Mouse (Mus musculus) ovary, postnatal 36 days (tissue): ENCODE measurements at regions not wholly inside any gene's neighbourhood (a gene's known extent, or its start where the extent isn't known, plus 50 kb on each side); places are given as distances from the start of the nearest gene placed in this dataset.

Experiments
- DNase-seq: peaks from one replicate; pipeline ENCODE4 v3.0.0; 2022; ENCODE audit warnings: low spot score, mixed read lengths

DNA sequence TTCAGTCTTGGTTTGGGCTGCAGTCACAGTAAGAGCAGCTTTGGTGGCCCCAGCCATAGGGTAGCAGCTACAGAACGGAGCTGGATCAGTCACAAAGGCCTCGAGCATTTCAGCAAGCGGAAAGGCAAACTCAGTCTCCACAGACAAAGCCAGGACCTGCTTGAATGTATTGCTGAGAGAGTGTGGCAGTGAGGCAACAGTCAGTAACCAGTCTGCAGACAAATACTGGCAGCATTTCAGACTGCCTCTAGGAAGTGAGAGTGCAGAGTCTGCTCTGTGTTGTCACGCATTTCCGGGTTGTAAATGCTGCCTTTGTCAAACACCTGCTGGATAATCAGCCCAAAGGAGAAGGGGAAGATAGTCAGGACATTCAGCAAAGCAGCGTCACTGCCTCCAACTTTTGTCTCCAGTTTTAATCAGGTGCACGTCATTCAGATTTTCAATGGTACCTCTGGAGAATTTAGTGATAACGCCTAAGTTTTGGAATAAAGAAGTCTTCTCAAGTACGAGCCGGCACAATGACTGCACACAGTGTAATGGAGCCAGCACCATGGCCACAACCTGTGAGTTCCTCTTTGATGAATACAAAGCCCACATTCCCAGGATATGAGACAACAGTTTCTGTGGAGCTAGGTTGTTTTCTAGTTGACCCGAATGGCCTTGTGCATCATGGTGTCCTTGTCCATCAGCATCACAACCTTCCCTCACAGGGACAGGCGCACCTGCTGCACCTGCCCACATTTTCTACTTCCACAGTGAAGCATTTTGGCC, 224.3 kb upstream of the Tmem161b start:
- no peak for DNase-seq

DNA sequence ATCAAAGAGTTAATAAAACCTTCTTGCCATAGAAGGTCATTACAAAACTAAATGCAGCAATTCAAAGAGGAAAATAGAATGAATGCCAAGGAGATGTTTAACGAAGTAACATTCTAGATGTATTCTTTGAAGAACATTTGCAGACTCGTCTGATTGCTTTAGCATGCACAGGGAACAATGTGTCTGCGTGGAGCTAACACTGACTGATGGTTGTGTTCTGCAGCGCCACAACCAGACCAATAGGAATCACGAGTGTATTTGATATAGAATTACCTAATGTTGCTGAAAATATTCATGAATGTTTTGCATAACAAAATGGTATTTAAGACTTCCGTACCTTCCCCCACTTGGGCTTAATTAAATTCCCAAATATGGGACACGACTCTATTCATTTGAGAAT, 200.3 kb upstream of the Tmem161b start:
- DNase-seq: no peak

DNA sequence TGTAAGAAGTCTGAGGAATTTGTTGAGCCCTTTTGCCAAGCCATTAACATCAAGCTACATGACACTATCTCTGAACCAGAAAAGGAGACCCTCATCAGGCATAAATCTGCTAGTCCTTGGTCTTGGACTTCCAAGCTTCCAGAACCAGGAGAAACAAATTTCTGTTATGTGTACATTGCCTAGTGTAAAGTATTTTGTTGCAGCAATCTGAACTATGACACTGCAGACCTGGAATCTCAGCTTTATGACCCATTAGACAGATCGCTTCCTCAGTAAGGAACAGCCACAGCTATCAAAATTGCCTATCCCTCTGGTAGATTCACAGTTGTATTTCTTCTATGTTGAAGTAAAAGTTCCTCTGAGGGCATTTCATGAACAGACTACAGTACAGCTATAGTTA, 199.1 kb upstream of the Tmem161b start:
- DNase-seq: no peak

DNA sequence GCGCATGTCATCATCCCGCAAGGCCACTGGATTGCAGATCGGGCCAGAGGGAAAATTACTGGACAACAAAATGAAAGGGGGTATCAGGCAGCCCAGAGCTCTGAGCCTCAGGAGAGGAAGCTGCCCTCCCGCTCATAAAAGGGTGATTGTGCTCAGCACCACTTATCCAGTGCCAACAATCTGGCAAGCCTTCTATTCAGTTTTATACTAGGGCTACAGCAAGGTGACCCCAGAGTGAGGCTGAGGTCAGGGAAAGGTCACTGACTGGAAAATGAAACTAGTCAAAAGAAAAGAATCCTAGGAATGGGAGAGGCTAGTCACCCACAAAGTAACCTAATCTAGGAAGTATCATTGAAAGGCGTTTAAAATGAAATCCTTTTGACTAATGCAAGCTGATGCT, 198.5 kb upstream of the Tmem161b start:
- no peak for DNase-seq

DNA sequence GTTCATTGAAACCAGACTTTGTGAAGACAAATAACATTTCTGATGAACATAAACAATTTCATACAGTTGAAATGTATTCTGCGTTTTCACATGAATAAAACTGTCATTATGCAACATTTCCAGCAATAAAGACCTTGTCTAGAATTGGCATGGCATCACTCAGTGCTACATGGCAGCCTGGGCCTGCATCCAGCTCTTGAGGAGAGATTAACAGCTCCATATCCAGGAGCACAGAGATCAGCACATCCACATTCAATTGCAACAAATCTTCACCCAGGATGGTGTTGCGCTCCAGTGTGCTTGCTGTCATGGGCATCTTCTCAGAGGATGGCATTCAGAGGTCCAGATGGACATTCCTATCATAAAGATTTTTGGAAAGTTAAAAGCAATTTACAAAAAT, 196.7 kb upstream of the Tmem161b start:
- no peak for DNase-seq

DNA sequence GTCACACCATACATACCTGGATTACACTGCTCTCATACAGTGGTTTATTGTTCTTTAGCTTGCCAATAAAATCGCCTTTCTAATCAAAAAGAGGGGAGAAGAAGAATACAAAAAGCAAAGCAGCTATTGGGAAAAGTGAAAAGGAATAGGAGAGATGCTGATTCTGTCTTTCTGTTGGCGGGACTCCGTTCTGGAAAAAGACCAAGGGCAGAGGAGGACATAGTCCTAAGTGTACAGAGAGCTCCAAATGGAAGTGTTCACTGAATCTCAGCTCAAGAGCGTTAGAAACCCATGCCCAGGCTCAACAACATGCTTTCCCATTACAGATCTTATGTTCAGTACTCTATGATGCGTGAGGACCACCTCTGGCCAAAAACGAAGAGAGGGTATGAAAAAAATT, 174.4 kb upstream of the Tmem161b start:
- no peak for DNase-seq

DNA sequence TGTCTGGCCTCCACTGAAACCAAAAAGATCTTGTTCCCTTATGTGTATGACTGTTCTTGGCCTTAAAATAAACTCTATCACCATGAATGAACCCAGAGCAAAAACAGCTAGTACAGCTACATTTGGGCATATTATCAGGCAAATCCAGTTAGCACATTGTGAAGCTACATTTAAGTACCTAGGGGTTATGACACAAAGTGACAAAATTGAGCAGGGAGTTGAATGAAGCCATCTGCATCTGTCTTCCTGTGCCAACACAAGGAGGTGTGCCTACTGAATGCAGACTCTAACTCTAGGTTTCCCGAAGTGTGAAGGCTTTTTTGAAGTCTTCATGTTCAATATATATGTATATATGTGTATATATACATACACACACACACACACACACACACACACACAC, 169.9 kb upstream of the Tmem161b start:
- DNase-seq: no peak

DNA sequence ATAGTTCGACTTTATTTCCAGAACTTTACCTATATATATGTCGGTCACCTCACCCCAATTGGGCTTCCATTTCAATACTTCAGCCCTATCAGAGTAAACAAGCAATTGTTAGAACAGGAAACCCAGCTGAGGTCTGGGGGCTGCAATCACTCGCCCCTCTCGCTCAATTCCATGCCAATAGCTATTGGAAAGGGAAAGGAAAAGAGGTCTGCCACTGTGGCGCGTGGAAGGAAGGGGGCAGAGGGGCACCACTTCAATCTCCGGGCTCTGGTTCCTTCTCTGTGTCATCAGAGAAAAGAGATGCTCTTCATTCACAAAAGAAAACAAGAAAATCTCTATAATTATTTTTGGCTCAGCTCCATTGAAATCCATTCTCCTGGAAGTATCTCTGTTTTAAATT, 167.1 kb upstream of the Tmem161b start:
- no peak for DNase-seq

DNA sequence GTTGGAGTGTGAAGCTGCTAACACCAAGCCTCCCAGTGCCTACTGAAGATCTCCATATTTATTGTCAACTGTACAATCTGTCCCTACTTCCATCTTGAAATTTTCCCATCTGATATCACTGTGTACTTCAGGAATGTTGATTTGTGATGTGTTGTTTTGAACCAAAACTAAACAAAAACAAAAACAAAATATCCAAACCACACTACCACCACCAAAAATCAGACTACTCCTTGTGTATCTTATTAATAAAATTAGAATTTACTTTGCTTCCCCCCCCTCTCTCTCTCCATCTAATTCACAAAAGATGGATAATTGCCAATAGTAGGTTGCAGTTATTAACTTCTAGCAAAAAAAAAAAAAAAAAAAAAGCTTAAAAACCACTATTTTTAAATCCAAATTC, 166.5 kb upstream of the Tmem161b start:
- DNase-seq: no peak

DNA sequence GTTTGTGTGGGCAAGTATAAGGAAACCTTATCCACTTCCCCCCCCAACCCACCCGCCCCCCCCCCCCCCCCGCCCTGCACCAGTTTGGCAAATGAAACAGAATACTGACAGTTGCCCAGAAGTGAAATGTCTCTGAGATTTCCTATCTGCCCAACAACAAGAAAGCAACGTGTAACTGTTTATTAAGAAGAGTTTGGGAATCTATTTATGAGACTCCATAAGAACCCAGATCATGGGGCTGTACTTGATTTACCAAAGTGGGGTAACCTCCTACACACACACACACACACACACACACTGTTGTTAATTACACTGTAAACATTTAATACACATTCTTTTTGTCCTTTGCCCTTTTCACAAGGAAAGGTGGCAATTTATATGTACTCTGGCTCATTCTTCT, 165.6 kb upstream of the Tmem161b start:
- DNase-seq: no peak

DNA sequence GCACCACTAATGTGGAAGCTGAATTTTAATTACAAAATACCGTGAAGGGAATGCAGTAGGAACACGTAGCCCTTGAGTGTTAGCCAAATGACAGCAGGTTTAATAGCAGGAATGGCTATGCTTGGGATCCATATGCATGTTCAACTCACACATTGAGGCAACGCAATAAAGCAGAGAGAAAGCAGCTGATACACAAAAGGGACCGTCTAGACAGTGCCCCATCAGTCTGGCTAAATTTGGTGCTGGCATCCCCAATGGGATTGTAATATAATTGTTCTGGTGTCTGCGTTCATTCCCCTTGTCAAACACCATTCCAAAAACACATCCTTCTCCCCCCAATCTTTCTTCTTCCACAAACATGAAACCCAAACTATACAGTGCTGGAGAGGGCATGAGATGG, 165.1 kb upstream of the Tmem161b start:
- DNase-seq: no peak

DNA sequence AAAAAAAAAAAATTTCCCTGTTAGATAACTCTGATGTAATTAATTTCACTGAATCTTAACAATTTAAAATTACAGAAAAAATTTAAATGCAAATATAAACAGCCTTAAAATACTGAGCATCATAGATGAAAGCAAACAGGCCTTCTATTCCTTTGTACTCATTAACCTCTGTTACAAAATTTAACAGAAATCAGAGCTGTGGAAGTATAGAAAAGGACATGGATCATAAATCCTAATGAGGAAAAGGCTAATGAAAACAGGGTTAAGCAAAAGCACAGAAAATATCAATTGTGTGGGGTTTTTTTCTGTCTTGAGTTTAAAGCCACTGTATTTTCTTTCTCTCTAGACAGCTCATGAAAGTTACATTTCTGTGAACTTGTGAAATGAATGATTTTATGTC, 164.6 kb upstream of the Tmem161b start:
- no peak for DNase-seq

DNA sequence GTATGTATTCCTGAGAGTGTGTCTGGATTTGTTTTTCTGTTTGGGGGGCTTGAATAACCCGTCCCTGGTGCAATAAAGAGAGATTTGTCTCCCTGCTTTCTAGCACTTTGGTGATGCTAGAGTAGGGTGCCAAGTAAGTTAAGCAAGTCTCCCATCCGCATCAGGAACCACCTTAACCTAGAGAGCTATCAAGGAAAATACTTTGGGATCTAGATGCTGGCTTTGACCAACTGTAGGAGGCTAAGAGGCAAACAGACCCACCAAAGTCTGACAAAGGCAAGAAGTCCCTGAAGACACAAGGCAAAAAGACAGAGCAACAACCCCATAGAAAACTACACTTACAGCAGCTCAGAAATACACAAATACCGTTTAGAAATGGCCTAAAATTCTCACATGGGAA, 163.8 kb upstream of the Tmem161b start:
- DNase-seq: no peak

DNA sequence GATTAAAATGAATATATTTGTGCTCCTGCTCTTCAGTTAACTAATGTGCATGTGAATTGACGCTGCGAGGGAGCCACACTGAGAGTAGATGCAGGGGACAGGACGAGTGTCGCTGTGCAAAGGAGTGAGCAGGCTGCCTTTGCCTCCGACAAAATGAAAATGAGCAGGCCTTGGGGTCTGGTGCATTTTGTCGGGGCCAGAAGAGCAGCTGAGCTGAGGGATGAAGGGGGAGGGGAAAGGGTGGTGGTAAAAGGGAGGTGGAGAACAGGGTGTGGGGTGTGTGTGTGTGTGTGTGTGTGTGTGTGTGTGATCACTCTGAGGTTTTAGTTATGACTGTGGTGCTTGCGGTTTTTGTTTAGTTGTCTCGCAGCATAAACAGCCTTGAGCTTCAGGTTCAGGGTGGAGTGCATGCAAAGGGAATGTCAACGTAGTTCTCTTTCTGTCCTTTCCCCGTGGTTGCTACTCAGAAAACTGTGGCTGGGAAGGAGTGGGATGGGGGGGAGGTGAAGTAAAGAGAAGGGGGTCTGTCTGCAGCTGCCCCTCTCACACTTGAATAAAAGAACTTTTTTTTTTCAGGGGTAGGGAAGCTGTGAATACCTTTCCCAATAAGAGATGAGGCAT, 163.0 kb upstream of the Tmem161b start:
- DNase-seq: no peak

DNA sequence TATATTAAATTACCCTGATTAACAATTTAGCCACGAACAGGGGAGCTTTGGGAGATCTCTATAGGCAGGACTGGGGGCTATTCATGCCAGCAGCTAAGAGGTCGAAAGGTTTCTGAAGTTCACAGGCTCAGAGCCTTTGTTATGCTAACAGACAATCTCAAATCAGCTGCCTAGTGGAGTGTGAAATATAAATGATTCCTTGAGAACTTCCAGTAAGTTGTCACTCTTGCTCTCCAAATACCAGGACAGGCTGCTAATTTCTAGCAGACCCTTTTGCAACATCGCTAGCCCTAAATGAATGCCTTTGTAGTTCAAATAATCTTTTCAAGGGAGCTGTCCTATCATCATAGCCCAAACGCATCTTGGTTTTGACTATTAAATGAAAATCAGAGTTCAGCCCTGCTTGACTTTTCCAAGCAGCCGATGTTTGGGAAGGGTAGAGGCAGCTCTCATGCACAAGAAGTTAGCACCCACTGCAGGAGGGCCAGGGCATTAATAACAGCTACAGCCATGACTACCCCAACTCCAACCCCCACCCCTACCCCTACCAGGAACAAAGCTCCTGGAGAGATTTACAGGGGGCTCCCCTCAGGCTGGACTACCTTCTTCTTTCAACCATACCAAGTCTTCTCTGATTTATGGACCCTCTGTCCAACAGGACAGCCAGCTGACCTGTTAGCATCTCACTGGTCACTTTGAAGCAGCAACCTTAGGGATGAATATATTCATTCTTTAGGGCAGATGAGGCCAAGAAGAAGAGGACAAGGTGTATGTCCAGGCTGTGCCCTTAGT, 162.2 kb upstream of the Tmem161b start:
- DNase-seq: no peak

DNA sequence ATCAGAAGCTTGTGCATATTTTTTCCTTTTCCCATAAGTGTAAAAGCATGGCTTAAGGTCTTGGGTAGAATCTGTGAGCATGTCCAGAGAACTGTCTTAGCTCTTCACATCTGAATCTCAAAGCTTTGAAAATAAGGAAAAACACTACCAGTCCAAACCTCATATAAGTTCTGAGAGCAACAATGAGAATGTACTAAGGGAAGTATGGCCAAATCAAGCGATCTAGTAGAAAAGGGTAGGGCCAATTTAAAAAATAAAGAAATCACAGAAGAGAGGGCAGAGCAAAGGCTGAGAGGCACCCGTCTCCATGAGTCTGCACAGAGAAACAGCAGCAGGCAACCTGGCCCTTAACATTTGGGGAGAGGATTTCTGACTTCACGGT, 161.7 kb upstream of the Tmem161b start:
- DNase-seq: no peak

DNA sequence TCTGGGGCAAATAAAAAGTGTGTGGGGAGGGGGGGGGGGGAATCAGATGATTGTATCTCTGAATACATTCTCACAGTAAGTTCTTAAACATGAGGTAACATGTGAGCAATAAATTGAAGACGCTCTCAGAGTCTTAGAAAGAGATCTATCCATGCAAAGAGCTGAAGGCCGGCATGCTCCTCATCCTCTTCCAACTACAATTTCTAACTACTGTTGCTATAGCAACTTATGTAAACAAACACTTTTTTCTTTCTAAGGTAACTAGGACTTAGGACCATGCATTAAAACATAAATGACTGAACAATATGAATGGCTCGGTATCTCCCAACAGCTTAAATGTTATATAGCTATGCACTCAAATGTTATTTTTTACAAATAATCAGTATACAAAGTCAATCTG, 161.2 kb upstream of the Tmem161b start:
- no peak for DNase-seq

DNA sequence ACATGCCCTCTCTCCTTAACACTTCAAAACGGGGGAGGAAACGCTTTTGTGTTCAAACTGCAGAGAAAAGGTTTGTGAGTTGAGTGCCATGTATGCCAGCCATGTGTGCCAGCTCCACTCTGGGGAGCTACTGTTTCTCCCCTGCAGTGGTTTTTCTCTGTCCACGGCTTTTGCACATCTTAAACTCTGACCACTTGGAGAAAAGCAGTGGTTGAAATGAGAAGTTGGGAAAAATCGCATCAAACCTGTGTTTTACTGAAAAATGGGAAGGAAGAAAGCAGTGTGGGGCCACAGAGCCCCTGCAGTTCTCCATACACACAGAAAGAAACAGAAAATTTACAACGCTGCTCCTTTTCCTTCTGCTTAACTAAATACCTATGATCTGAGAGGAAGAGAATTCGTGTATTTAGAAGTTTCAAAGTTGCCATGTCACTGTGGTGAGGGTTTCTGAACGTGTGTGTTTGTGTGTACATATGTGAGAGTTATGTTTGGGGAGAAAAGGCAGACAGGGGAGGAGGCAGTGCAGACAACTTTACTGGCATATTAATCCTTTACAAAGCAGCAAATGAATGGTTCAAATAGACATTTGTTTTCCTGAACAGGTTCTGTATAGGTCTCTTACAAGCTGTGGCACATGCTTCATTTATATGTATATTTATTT, 160.1 kb upstream of the Tmem161b start:
- no peak for DNase-seq

DNA sequence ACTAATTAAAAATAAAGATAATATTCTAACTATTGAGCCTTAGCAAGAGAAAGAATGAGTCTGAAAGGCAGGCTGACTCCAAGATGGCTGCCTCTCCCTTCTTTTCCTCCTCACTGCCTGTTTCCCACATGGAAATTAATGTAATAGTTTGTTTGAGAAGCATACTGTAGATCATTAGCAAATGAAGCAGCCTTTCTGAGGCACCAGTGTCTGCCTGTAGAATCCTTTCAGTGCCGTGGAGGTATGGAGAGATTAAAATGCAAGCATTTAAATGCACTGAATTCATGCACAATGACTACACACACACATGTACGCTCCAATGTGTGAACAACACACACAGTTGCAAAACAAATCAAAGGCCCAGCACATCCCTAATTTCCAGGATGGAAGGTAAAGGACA, 159.5 kb upstream of the Tmem161b start:
- no peak for DNase-seq

DNA sequence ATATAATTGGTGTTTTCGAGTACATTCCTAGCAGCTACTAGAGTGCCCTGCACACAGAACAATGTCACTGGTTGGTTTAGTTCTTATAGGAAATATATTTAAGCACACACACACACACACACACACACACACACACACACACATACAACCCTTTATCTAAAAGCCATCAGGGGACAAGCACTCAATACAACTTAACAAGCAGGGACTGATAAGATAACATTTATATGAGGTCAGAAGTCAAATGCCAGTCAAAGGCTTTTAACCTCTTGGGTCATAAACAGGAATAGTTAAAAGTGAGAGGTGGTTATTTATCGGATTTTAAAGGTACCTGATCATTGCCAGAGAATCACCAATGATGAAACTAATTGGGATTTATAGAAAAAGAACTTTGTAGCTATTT, 158.7 kb upstream of the Tmem161b start:
- no peak for DNase-seq

DNA sequence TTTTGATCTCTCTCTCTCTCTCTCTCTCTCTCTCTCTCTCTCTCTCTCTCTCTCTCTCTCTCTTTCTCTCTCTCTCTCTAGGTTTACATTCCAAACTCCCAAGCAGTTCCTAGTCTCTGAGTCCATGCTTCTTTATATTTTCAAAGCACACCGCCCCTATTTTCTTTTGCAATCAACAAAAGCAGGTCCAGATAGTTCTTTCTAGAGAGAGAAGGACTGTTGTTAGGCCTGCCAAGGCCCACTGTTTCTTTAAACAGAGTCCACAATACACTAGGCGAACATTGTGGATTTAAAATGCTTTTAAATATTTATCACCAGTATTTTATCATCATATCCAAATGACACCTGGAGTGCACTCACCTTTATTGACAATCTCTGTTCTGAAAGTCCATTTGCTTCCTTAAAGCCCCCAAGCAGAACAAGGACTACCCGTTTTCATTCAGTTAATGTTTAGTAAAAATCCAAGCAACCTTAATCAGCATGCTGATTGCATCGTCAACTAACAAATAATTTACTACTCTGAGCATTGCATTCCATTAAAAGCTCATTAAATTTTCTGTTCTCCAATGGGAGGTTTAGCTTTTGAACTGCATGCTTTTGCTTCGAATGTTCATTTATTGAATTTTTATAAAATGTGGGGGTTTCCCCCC, 157.7 kb upstream of the Tmem161b start:
- no peak for DNase-seq

DNA sequence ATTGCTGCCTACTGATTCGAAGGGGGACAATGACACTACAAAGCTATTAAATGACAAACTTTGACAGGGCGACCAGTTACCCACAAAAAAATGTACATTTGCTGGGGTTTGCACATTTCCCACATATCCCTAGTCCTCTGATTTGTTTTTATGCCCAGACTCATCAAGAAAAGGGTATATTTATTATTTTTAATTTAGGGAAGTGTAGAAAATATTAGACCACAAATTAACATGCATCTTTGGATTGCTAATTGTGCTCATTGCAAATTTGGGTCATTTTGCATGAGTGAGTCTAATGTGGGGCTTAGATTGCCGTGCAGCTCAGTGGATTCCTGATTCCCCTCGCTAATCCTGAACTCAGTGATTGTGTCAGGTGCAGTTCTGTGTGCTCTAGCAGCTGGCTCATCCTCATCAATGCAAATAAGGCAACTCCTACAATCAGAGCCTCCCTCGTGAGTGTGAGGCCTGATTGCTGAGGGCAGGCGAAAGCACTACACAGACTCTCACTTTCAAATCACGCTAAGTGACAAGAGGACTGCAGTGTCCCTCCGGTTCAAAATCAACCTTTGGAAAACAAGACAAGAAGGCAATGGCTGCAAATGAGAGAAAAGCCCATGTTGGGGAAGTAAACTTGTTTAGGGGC, 156.7 kb upstream of the Tmem161b start:
- DNase-seq: no peak
